Mouse (Mus musculus) lung, adult 10 weeks (tissue): ENCODE results near the gene E030018B13Rik. TPM values are rescaled to one million over a fixed set of nuclear protein-coding genes. Genes with fewer than 3 reads are reported as not detected.

ENCODE experiments used
- polyA plus RNA-seq: library from polyadenylated mRNA; stranded (reverse); fragments of 350-450 nt; fragmentation: Illumina TruSeq; extraction: RNeasy Lipid Tissue Mini Kit (QIAGEN cat#74804); gene quantifications from one replicate; pipeline ENCODE4 v1.2.3, GENCODE M21; 2014; ENCODE audit warnings: low read depth, low replicate concordance; ENCODE audit not compliant: insufficient read depth

E030018B13Rik gene
- not detected for polyA plus RNA-seq

DNA sequence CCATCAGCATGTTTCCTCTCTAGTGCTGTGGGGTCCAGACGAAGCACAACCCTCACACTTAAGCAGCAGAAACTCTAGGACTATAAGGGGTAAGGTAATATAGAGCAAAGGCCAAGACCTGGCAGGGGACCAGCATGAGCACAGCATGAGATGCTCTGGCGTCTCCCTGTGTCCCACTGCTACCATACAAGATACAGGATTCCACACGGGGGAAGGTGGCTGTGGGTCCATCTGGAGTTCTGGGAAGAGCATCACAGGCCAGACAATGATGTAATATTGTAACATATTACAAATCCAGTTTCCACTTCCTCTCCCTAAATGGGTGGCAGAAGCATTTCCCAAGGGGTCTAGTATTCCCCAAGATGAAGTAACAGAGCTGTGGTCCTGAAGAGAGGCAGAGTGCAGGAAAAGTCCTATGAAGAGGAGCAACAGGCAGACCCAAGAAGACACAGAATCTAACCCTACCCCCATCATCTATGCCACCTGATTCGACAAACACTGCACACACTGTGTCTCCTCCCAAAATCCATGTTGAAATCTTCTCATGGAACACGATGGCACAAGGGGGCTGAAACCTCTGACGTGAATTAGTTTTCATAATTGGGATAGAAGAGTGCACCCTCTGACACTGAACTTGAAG, at the start of gene E030018B13Rik:
Gene E030018B13Rik, plus strand, starts transcription at position 590 of the 640 bp plus-strand sequence.

DNA sequence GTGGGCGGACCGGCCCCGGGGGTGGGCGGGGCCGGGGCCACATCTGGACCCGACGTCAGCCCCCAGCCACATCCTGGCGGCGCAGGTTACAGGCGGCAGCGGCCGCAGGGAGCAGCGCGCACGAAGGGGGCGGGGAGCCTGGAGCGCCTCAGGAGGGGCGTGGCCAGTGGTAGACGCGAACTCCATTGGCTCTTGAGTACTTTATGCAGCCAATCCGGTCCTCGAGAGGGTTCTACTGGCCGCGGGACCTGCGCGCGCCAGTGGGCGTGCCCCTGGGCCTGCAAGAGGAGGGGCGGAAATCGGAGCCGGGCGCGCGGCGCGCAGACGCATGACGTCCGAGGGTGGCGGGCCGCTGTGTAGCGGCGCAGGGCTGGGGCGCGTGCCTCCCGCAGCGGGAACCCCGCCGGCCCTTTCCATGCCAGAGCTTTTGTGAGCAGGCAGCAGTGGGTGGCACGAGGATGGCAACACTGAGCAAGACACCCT, 22.3 kb downstream of the E030018B13Rik start, which contains the start of gene Klf13:
Gene Klf13, minus strand, starts transcription at position 2 of the 483 bp plus-strand sequence.

Other genes starting within 250 kb of the E030018B13Rik start
- gene Klf13, start 22.1 kb downstream of the E030018B13Rik start, polyA plus RNA-seq, result 23.2 TPM
- 0.22 TPM for gene Trpm1, start 237.0 kb downstream of the E030018B13Rik start, polyA plus RNA-seq